Mouse (Mus musculus) kidney, adult 9 months (tissue): ENCODE measurements around the gene Tmprss9.

ENCODE experiments used
- DNase-seq: peaks from one replicate; pipeline ENCODE4 v3.0.0; 2022

The Tmprss9 gene

GRCm38 (mm10) chr10:80917336-80917778 is 45.7 kb downstream of the Tmprss9 start:
- peak; percentile 60 for DNase-seq

- peak; percentile 72 for DNase-seq
These were observed 46.3 kb downstream of the Tmprss9 start, which contains the start of gene Lmnb2 for GRCm38 (mm10) chr10:80917779-80918434. Gene Lmnb2 (minus strand): TSS chr10:80918245.

- no peak for DNase-seq
These were observed 50.3 kb downstream of the Tmprss9 start for GRCm38 (mm10) chr10:80921923-80922322.

GRCm38 (mm10) chr10:80925472-80925871 is 53.8 kb downstream of the Tmprss9 start:
- DNase-seq = no peak

- DNase-seq = peak; percentile 90
These were observed 57.1 kb downstream of the Tmprss9 start for GRCm38 (mm10) chr10:80928586-80929298.

- peak; percentile 99 for DNase-seq
These were observed 57.9 kb downstream of the Tmprss9 start, which contains the start of gene Gadd45b for GRCm38 (mm10) chr10:80929299-80930226. Gene Gadd45b (plus strand): TSS chr10:80930073.

GRCm38 (mm10) chr10:80930361-80931152 is 58.9 kb downstream of the Tmprss9 start:
- DNase-seq = no peak

GRCm38 (mm10) chr10:80931153-80931671 is 59.6 kb downstream of the Tmprss9 start:
- DNase-seq = peak; percentile 54

- no peak for DNase-seq
These were observed 60.0 kb downstream of the Tmprss9 start for GRCm38 (mm10) chr10:80931695-80932094.

- no peak for DNase-seq
These were observed 60.6 kb downstream of the Tmprss9 start for GRCm38 (mm10) chr10:80932206-80932605.

- DNase-seq = no peak
These were observed 61.2 kb downstream of the Tmprss9 start for GRCm38 (mm10) chr10:80932700-80933420.

- no peak for DNase-seq
These were observed 61.9 kb downstream of the Tmprss9 start for GRCm38 (mm10) chr10:80933421-80933979.

GRCm38 (mm10) chr10:80934136-80934985 is 62.7 kb downstream of the Tmprss9 start:
- DNase-seq = no peak

- no peak for DNase-seq
These were observed 63.6 kb downstream of the Tmprss9 start for GRCm38 (mm10) chr10:80935241-80935640.

GRCm38 (mm10) chr10:80935698-80936097 is 64.0 kb downstream of the Tmprss9 start:
- DNase-seq = no peak

- DNase-seq = peak; percentile 68
These were observed 64.6 kb downstream of the Tmprss9 start for GRCm38 (mm10) chr10:80936135-80936809.

GRCm38 (mm10) chr10:80936810-80937164 is 65.1 kb downstream of the Tmprss9 start:
- no peak for DNase-seq

GRCm38 (mm10) chr10:80937646-80938045 is 66.0 kb downstream of the Tmprss9 start:
- DNase-seq = peak; percentile 82

GRCm38 (mm10) chr10:80938831-80939550 is 67.3 kb downstream of the Tmprss9 start:
- no peak for DNase-seq
